Mouse (Mus musculus): ENCODE data around the gene Tcf7l1. TPM values are rescaled to one million over a fixed set of nuclear protein-coding genes. Genes with fewer than 3 reads are reported as not detected.
"Not testable (repeated sequence)": the region's sequence is repeated elsewhere in the genome, so short reads cannot be mapped to it uniquely, and the experiment has no call there.

Gene Tcf7l1
- 10 to 100 TPM; 29.8 to 31.1 TPM for total RNA-seq (2021)
- long read RNA-seq, experiment 1, partial matches to known transcripts: 2 of 12 reads
- long read RNA-seq, experiment 1, other reads (novel, unspliced or antisense): 6 of 12 reads
- long read RNA-seq, experiment 2, transcript Tcf7l1-202 (13 exons, 1,888 nt): minor isoform, 5 of 18 reads
- long read RNA-seq, experiment 2, transcript Tcf7l1-201 (12 exons, 3,042 nt): major isoform, 6 of 18 reads
- long read RNA-seq, experiment 2, partial matches to known transcripts: 5 of 18 reads
- long read RNA-seq, experiment 2, other reads (novel, unspliced or antisense): 2 of 18 reads

DNA sequence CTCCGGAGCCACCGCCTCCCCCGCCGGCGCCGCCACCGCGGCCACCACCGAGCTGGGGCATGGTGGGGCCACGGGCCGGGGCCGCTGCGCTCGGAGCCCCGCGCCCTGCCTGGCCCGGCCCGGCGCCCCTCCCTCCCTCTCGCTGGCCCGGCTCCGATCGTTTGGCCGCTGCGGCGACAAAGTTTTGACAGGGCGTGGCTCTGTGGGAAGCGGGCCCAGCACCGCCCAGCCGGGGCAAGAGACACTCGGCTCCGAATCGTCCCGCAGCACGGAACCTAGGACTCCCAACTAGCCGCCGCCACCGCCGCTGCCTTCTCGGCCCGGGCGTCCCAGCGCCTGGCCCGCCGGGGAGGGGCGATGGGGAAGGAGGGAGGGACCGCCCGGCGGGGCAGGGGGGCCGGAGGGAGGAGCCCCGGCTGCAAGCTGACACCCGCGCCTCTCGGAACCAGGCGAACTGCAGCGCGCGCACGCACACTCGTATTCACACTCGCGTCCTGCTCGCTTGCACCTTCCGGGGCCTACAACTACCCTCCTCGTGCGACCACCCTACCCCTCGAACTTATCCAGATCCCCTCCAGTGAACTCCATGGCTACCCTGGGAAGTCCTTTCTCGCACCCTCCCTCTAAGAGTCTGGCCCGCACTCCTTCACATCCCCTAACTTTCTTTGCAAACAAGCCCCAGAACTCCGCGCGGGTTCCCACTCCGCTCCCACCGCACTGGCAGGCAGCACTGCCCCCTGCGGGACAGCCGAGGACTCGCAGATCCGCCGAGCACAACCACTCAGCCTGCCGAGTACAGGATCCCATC is at the start of gene Tcf7l1:
Gene Tcf7l1 (minus strand): TSS at position 363 of the 808 bp plus-strand sequence.
- peak; percentile 87 to 91 for DNase-seq (ENCODE audit: low spot score in 2 of 2)

DNA sequence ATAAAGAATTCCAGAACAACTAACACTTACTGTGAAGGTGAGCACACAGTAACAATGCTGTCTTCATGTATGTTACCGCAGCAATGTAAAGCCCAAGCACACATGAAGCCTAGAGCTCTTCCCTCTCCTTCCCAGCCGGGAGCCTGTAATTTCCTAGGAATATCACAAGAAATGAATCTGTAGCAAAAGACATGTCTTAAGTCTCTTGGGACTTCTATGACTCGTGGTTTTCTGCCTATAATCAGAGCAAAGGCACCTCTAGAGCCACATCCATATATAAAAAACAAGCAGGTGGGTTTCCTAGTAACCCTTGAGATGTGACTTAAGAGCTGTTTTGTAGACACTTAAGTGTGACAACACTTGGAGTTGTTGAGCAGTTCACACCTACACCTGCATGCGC is 48.7 kb upstream of the Tcf7l1 start:
- no peak for DNase-seq (ENCODE audit: low spot score in 2 of 2)

DNA sequence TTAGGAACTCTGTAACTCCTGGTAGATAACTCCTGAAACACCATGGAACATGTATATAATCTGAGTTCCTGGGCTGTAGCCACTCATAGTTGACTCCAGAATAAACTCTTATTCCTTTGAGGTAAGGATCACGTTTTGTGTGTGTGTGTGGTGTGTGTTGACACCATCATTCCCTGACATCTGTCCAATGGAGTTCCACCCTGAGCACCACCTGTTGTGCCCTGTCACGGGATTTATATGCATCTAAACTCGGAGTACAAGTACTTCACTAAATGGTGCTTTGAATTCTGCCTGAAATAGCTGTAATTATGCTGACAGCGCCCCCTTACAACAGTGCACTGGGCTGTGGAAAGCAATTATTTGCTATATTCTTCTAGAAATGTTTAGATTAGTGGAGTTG is 45.5 kb upstream of the Tcf7l1 start:
- DNase-seq (ENCODE audit: low spot score in 2 of 2): no peak

DNA sequence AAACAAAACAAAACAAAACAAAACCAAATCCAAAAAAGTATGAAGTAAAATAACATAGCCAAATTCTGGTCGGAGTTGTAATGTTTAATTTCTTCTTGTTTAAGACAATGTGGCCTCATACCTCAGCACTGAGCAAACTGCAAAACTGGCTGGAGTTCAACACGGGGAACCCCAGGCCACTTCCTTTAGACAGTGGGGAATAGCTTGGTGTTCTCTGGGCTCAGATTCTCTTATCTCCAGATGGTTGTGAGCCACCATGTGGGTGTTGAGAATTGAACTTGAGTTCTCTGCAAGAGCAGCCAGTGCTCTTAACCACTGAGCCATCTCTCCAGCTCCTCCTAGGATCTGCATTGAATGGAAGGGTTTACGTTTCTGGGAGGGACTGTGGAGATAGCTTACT is 42.8 kb upstream of the Tcf7l1 start:
- DNase-seq (ENCODE audit: low spot score in 2 of 2): no peak

DNA sequence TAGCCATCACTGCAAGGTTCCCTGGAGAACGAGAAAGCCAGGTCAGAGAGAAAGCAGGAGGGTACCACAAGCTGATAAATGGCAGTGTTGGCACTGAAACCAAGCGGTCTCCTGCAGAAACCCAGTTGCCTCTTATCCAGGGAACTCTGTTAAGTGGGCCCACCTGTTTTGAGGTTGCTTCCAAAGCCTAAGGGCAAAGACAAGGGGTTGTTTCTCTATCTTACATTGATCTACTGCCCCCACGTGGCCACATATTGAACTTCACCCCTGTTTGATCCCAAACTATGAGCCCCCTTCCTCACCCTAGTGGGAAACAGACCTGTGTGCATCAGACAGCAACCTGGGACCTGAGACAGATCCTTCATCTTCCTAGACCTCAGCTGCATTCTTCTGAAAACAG is 42.2 kb upstream of the Tcf7l1 start:
- no peak for DNase-seq (ENCODE audit: low spot score in 2 of 2)

DNA sequence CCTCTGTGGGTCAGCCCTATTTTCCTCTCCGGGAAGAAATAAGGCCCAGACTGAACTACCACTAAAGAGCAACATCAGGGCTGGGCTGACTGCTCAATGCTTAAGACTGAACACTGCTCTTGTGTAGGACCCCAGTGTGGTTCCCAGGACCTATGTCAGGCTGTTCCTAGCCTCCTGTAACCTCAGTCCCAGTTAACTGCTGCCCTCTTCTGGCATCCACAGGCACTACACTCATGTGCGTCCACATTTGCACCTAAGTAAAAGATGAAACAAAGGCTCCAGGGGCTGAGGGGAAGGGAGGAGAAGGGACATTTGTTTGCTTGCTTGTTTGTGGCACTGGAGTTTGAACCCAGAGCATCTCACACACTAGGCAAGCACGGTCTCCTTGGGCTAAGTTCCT is 39.8 kb upstream of the Tcf7l1 start:
- DNase-seq (ENCODE audit: low spot score in 2 of 2): no peak

DNA sequence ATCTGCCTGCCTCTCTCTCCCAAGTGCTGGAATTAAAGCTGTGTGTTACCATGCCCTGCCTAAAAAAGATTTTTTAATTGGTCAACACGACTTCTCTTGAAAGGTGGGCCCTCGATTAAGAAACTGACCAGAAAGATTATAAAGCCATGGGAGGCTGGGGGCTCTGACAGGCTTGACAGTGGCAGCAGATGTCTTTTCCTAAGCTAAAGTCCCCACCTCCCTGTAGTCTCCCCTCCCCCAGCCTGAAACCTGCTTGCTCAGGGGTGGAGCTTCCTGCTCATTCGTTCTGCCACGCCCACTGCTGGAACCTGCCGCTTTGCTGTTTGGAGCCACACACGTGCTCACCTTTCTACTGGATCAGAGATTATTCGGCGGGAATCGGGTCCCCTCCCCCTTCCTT is 39.0 kb upstream of the Tcf7l1 start:
- not testable (repeated sequence) for DNase-seq (ENCODE audit: low spot score in 2 of 2)

DNA sequence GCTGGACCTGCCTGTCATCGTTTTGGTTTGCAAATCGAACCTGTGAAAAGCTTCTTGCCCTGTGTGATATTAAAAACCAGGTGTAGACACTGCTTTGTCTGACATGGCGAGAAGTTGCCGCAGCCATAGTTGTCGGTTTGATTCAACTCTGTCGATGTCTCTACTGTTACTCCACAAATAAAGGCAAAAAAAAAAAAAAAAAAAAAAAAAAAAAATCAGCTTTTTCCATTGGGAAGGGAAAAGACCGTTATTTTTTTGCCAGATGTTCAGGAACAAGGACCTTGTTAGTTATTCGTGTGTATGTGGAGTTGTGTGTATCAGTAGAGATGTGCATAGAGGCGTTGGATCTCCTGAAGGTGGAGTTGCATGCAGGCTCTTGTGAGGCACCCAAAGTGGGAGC is 36.7 kb upstream of the Tcf7l1 start:
- no peak for DNase-seq (ENCODE audit: low spot score in 2 of 2)

DNA sequence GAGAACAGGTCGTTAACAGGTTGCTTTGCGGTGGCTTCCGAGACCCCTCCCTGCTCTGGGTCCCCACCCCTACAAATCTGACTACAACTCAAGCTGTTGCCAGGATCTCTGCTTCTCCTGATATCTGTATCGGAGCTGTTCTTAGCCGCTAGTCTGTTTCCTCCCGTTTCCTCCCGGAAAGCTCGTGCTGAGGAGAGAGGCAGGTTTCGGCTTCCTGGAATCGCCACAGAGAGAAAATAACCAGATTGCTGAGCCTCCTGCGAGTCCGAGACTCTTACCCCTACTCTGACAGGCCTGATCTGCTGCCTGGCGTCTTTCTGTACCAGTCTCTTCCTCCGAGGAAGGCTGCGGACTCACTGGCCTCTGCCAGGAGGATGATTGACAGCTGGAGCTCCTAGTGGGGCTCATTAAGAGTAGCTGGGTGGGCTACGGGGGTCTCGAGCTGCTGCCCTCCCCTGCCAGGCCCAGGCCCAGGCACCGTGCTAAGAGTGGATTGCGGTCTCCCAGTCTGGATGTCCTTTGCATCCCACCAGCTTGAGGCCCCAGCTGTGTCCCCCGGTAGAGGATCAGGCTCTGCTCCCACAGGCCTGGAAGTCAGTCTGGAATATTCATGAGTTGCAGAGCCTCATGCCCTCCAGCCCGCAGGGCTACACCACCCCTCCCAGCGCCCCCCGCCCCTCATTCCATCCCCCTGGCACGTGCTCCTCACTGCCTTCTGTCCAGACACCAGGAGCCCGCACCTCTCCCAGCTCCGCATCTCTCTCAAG is 36.1 kb upstream of the Tcf7l1 start:
- DNase-seq (ENCODE audit: low spot score in 2 of 2): no peak

DNA sequence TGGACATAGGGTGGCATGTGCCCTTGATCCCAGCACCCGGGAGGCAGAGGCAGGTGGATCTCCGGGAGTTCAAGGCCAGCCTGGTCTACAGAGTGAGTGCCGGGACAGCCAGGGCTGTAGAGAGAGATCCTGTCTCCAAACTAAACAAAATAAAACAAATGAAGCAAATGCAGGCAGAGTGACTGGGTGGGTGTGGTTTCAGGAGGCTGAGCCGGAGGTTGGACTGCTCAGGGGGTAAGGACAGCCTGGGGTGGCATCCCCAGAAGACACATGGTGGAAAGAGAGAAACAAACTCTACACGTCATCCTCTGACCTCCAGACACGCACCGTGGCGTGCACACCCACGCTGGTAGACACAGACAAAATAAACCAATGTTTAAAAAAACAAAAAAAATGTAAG is 24.4 kb upstream of the Tcf7l1 start:
- no peak for DNase-seq (ENCODE audit: low spot score in 2 of 2)

DNA sequence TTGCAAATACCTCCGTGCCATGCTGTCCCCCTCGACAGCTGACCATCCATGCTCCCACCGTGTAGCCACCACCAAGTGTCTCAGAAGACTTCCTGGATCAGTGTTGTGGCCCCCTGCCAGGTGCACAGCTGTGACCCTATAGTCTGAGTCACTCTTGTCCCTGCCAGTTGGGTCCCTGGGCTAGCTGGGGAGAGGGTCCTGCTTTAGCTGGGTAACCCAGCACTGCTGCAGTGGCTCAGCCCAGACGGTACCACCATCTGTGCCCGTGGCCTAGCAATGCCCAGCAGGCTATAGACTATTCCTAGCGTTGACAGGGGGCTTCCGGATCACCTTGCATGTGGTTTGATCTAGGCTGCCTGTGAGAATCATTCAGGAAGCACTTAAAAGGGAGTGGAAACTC is 21.2 kb upstream of the Tcf7l1 start:
- no peak for DNase-seq (ENCODE audit: low spot score in 2 of 2)

DNA sequence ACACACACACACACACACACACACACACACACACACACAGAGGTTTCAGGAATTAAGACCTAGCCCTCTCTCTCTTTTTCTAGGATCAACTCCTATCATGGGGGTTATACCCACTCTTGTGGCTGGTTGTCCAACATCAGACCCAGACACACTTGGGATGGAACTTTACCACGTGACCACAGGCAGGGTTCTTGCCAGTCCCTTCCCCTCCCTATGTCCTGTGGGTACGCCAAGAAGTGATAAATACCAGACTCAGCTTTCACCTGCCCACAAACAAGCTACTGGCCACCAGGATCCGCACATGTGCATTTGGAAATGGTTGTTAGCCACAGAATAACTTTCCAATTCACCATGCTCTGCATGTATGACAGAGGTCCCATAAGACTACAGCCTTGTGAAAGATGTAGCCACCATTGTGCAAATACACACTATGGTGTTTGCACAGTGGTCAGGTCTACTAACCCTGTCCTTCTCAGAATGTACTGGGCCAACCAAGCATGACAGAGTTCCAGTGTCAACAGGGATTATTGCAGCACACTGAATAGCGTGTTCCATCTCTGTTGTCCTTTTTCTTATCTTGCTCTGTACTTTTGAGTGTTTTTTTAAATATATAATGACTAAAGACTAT is 20.6 kb upstream of the Tcf7l1 start:
- no peak for DNase-seq (ENCODE audit: low spot score in 2 of 2)

DNA sequence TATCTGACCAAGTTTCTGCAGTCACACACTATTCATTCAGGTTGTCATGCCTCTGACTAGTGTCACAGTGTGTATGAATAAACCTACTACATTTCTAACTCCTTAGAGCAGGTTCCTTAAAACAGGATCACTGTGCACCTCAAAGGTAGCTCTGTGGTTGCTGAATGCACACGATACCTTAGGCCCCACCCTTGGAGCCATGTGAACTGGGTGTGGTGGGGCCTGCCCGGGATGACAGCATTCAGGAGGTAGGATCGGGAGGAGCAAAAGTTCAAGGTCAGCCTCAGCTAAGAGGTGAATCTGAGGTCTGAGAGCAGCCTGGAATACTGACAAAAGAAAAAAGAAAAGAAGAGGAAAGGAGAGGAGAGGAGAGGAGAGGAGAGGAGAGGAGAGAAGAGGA is 19.3 kb upstream of the Tcf7l1 start:
- no peak for DNase-seq (ENCODE audit: low spot score in 2 of 2)

DNA sequence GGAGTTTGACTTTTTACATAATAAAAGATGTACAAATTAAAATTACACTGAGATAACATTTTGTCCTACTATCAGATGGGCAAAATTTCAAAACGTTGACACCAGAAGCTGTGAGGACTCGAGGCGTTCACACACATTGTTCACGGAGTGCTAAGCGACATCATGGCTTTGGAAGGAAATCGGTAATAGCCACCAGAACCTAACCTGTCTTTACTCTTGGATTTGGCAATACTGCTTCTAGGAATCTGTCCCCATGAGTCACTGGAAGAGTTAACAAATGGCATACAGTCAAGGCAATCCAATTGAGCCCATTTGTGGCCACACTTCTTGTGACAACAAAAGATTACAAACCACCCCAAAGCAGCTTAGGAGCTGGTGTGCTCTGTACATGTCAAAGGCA is 14.6 kb upstream of the Tcf7l1 start:
- no peak for DNase-seq (ENCODE audit: low spot score in 2 of 2)

DNA sequence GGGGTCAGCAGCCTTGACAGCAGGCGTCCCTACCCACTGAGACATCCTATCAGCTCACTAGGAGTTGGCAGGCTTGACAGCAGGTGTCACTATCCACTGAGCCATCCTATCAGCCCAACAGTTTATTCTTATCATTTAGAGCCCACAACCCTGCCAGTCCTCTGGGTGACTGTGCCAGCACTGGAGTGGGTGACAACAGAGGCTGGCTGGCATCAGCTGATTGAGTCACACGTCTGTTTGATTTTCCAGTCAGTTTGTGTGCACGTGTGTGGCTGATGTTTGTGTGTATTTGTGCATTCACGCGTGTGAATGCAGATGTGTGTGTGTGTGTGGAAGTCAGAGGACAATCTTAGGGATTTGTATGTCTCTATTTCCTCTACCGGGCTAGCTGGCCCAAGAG is 13.1 kb upstream of the Tcf7l1 start:
- DNase-seq (ENCODE audit: low spot score in 2 of 2): no peak

DNA sequence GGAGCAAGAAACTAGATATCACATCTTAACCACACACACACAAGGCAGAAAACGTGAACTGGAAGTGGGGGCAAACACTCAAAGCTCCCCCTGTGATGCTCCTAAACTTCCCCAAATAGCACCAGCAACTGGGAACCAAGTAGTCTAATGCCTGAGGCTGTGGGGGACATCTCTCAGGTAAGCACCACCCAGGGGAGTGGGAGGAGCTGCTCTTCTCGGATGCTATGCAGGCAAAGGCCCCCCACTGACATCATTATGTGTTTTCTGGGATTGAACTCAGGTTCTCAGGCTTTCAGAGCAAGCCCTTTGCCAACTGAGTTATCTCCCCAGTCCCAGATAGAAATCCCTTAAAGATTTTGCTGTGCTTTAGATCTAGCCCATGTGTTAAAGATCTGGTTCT is 11.6 kb upstream of the Tcf7l1 start:
- no peak for DNase-seq (ENCODE audit: low spot score in 2 of 2)

DNA sequence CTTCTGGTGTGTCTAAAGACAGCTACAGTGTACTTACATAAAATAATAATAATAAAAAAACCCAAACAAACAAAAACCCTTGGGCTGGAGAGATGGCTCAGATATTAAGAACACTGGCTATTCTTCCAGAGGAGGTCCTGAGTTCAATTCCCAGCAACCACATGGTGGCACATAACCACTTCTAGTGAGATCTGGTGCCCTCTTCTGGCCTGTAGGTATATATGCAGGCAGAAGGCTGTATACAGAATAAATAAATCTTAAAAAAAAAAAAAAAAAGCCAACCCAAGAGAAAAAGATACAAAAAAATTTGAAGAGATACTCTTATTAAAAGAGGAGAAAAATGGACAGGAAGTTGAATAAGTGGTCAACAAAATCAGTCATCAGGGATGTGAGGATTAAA is 8.7 kb upstream of the Tcf7l1 start:
- DNase-seq (ENCODE audit: low spot score in 2 of 2): no peak

DNA sequence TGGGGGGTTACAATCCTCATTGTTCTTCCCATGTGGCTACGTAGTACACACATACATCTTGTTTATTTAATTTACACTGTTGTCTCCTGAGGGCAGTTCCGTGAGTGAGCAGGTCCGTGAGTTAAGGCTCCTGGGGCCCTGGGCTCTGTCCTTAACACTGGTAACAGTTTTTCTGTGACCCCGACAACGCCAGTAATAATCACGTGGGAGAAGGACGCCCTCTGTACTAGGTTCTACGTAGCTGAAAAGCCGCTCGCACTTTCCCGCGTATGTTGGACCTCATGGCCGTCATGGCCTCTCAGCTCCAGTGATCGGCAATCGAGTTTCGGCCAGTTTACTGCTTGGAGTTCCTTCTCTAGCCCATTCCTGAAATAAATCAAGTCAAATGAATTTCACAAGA is 6.4 kb upstream of the Tcf7l1 start:
- no peak for DNase-seq (ENCODE audit: low spot score in 2 of 2)

DNA sequence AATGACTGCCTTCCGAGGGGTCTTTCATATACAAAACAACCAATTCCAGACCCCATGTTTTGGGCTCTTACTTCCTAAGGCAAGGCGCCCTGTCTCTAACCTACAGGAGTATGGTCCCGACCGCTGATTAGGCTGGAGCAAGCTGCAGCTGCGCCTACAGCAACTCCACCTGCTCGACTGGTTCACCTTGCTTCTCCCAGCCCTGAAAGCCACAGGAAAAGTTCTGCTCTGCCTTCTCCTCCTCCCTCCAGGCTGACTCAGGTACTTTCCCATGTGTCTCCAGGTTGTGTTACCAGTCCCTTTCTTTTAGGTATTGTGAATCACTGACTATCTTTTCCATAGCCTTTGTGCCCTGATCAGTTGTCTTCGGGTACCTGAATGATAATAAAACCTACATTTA is 5.8 kb upstream of the Tcf7l1 start:
- DNase-seq (ENCODE audit: low spot score in 2 of 2): no peak

DNA sequence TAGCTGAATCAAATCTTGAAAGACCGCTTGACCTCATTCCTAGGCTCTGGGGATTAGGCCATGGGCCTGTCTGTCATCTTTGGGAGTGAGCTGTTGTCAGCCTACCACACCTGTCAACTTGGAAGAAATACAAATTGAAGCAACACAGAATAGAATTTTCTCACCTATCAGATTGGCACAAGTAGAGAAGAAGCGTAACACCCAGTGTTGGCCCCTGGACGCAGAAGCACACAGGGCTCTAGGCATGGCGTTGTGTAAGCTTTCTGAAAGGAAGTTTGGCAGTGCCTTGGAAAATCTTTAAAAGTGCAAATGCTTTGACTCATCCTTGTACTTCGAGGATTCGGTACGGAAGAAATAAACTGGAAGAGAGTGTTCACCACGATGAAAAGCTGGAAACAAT is 3.6 kb upstream of the Tcf7l1 start:
- no peak for DNase-seq (ENCODE audit: low spot score in 2 of 2)
